ENCODE assay signal across 17 mouse cellular contexts in genomic region chr11:4335810-4336692, GRCm38 (mm10).
DNase-seq lines count a peak whose midpoint lies in the region; ATAC-seq and TF ChIP-seq lines count a peak whose summit lies in the region.
"Had no signal": no experiment of that assay in that cellular context is flagged by ENCODE, and none has a peak within 500 bp of the region (broad histone marks: within the 10 kb centered on the region; RNA-seq: fewer than 3 reads in every experiment).

No protein-coding gene starts in this region.

- intact Hi-C loops in gastrocnemius, postnatal 14 days (cut with DNase I; ENCODE audit: low total_unique reads) = no loop called here

- WGBS in forebrain, embryonic 14.5 days = 62% methylated on average over 10 of the region's 10 CpGs
- 63% methylated on average over 10 of the region's 10 CpGs for WGBS in forebrain, embryonic 15.5 days
- WGBS in midbrain, embryonic 13.5 days = 61% methylated on average over 10 of the region's 10 CpGs

- no peak overlapping the region for H3K9ac ChIP-seq in forebrain, embryonic 14.5 days (ENCODE audit: low read length)
- no peak overlapping the region for H3K9ac ChIP-seq in forebrain, embryonic 15.5 days (replicated peaks)
- H3K9ac ChIP-seq in midbrain, embryonic 13.5 days (replicated peaks) = no peak overlapping the region
- H3K9ac ChIP-seq: embryonic facial prominence, embryonic 12.5 days; limb, embryonic 12.5 days; liver, embryonic 15.5 days had no signal

- ATAC-seq in forebrain, embryonic 14.5 days = no peak
- ATAC-seq in forebrain, embryonic 15.5 days (replicated peaks) = no peak
- peak; percentile 78 for ATAC-seq in common myeloid progenitor, adult 5-6 weeks (replicated peaks; ENCODE audit: low read depth, poor library complexity, severe bottlenecking)
- no peak for ATAC-seq in midbrain, embryonic 13.5 days
- ATAC-seq: hindbrain, postnatal 0 days had no signal

- no peaks in the 10 kb centered on the region for H3K4me1 ChIP-seq in forebrain, embryonic 14.5 days (ENCODE audit: control insufficient read depth, insufficient read depth, low read length)
- H3K4me1 ChIP-seq in forebrain, embryonic 15.5 days = peaks cover 3% of the 10 kb centered on the region; the same call in 1 of the 2 replicates
- peaks cover 8% of the 10 kb centered on the region for H3K4me1 ChIP-seq in midbrain, embryonic 13.5 days (replicated peaks)
- H3K4me1 ChIP-seq: limb, embryonic 12.5 days had no signal

- H3K4me2 ChIP-seq in forebrain, embryonic 14.5 days (ENCODE audit: low read length) = no peak overlapping the region
- no peak overlapping the region for H3K4me2 ChIP-seq in forebrain, embryonic 15.5 days (replicated peaks)
- no peak overlapping the region for H3K4me2 ChIP-seq in midbrain, embryonic 13.5 days (replicated peaks)
- H3K4me2 ChIP-seq: embryonic facial prominence, embryonic 12.5 days; limb, embryonic 12.5 days; liver, embryonic 15.5 days had no signal

- no peaks in the 10 kb centered on the region for H3K9me3 ChIP-seq in forebrain, embryonic 14.5 days (replicated peaks; ENCODE audit: control insufficient read depth, low read length)
- H3K9me3 ChIP-seq in forebrain, embryonic 15.5 days = no peaks in the 10 kb centered on the region
- H3K9me3 ChIP-seq in midbrain, embryonic 13.5 days = no peaks in the 10 kb centered on the region
- H3K9me3 ChIP-seq: embryonic facial prominence, embryonic 12.5 days; heart, embryonic 10.5 days; limb, embryonic 12.5 days; liver, embryonic 15.5 days had no signal

- TF ChIP-seq CTCF in layer of hippocampus, adult 2 months (conservative IDR thresholded peaks at IDR 0.05) = no peak

- H3K36me3 ChIP-seq in forebrain, embryonic 14.5 days (ENCODE audit: control insufficient read depth, insufficient read depth, low read length) = no peaks in the 10 kb centered on the region
- H3K36me3 ChIP-seq in forebrain, embryonic 15.5 days = no peaks in the 10 kb centered on the region
- no peaks in the 10 kb centered on the region for H3K36me3 ChIP-seq in midbrain, embryonic 13.5 days
- H3K36me3 ChIP-seq: embryonic facial prominence, embryonic 12.5 days; heart, embryonic 10.5 days; limb, embryonic 12.5 days; liver, embryonic 15.5 days had no signal

- no peak overlapping the region for H3K27ac ChIP-seq in forebrain, embryonic 14.5 days (ENCODE audit: low read depth, low read length)
- no peak overlapping the region for H3K27ac ChIP-seq in forebrain, embryonic 15.5 days (replicated peaks)
- 0 out of 2 replicates have a peak overlapping the region, but pooled peaks have one; percentile 26 for H3K27ac ChIP-seq in midbrain, embryonic 13.5 days
- no peak overlapping the region for H3K27ac ChIP-seq in layer of hippocampus, adult 2 months
- H3K27ac ChIP-seq: embryonic facial prominence, embryonic 12.5 days; heart, embryonic 10.5 days; hindbrain, postnatal 0 days; limb, embryonic 12.5 days; liver, embryonic 15.5 days had no signal

- no peak overlapping the region for H3K4me3 ChIP-seq in forebrain, embryonic 14.5 days (ENCODE audit: low read depth, low read length)
- H3K4me3 ChIP-seq in forebrain, embryonic 15.5 days = no peak overlapping the region
- H3K4me3 ChIP-seq in midbrain, embryonic 13.5 days (replicated peaks) = no peak overlapping the region
- H3K4me3 ChIP-seq in layer of hippocampus, adult 2 months = no peak overlapping the region
- H3K4me3 ChIP-seq: embryonic facial prominence, embryonic 12.5 days; heart, embryonic 10.5 days; limb, embryonic 12.5 days; liver, embryonic 15.5 days had no signal

- no peaks in the 10 kb centered on the region for H3K27me3 ChIP-seq in forebrain, embryonic 14.5 days (replicated peaks; ENCODE audit: control insufficient read depth, insufficient read depth, low read length)
- no peaks in the 10 kb centered on the region for H3K27me3 ChIP-seq in forebrain, embryonic 15.5 days
- H3K27me3 ChIP-seq in midbrain, embryonic 13.5 days = no peaks in the 10 kb centered on the region
- H3K27me3 ChIP-seq: embryonic facial prominence, embryonic 12.5 days; limb, embryonic 12.5 days; liver, embryonic 15.5 days had no signal

- DNase-seq in forebrain, embryonic 14.5 days (ENCODE audit: low spot score) = peak; percentile 6
- DNase-seq in CD4-positive helper T cell, adult 2 months (ENCODE audit: low read depth, low spot score) = peak; percentile 31
- no peak for DNase-seq in gastrocnemius, postnatal 14 days
- DNase-seq in frontal cortex, postnatal 10 days (ENCODE audit: low spot score in 2 of 2) = no peak
- no peak for DNase-seq in layer of hippocampus, adult 2 months (ENCODE audit: low spot score in 2 of 2)
- DNase-seq: cerebellum, adult 18-20 months; heart, postnatal 14 days; kidney, adult 8-10 months; right cerebral cortex, adult 18-20 months had no signal

Comparison
In these comparisons a context has a peak if more than half of its experiments do, and no peak if none do; other contexts are left out.
1. DNase-seq: peak in forebrain, embryonic 14.5 days (single experiment) and CD4-positive helper T cell, adult 2 months (single experiment); none in gastrocnemius, postnatal 14 days (single experiment), frontal cortex, postnatal 10 days (0 of 2) and layer of hippocampus, adult 2 months (0 of 2).